Mouse (Mus musculus) liver, embryonic 16.5 days (tissue): ENCODE results near the gene Hs1bp3. TPM values are rescaled to one million over a fixed set of nuclear protein-coding genes. Genes with fewer than 3 reads are reported as not detected.

Source experiments
- ATAC-seq: fragments of 200-750 bp; cut with Nextera tagmentation; 2 replicates; pipeline ENCODE4 v1.8.0; 2017; ENCODE audit warnings: low read depth, mild to moderate bottlenecking, moderate number of reproducible peaks, moderate library complexity
- H3K27ac ChIP-seq: fragments of 300-500 bp; sonication (generic); 2 replicates; pipeline ENCODE4 v1.5.1; 2014; ENCODE audit warnings: mild to moderate bottlenecking, low read length
- H3K27me3 ChIP-seq: fragments of 300-500 bp; sonication (generic); 2 replicates; pipeline ENCODE4 v1.6.1; 2014; ENCODE audit warnings: low read depth, low read length, mixed read lengths; ENCODE audit not compliant: control insufficient read depth, insufficient read depth
- H3K36me3 ChIP-seq: fragments of 300-500 bp; sonication (generic); 2 replicates; pipeline ENCODE4 v1.6.1; 2014; ENCODE audit warnings: mild to moderate bottlenecking; ENCODE audit not compliant: control insufficient read depth, insufficient read depth
- H3K4me1 ChIP-seq: fragments of 300-500 bp; sonication (generic); 2 replicates; pipeline ENCODE4 v1.6.1; 2014; ENCODE audit warnings: low read depth, low read length, mixed read lengths; ENCODE audit not compliant: control insufficient read depth
- H3K4me2 ChIP-seq: fragments of 300-500 bp; sonication (generic); 2 replicates; pipeline ENCODE4 v1.6.1; 2014; ENCODE audit warnings: low read depth, low read length, mixed read lengths
- H3K4me3 ChIP-seq: fragments of 300-500 bp; sonication (generic); 2 replicates; pipeline ENCODE4 v1.5.1; 2014; ENCODE audit warnings: low read depth, mild to moderate bottlenecking, low read length
- H3K9ac ChIP-seq: fragments of 300-500 bp; sonication (generic); 2 replicates; pipeline ENCODE4 v1.6.1; 2014; ENCODE audit warnings: low read depth, low read length
- H3K9me3 ChIP-seq: fragments of 300-500 bp; sonication (generic); replicated peaks from 2 replicates; pipeline ENCODE4 v1.6.1; 2016; ENCODE audit warnings: low read length; ENCODE audit not compliant: control insufficient read depth
- WGBS: fragments of 180-500 bp; shearing (Covaris S2); extraction: QIAGEN DNeasy Blood & Tissue Kit; methylation state at CpG from one replicate; pipeline ENCODE4 v1.1.7; 2014; ENCODE audit not compliant: insufficient replicate concordance; 5-methylcytosine and 5-hydroxymethylcytosine counted together
- polyA plus RNA-seq: library from polyadenylated mRNA; unstranded; fragments of >200 nt; fragmentation: Nextera tagmentation; extraction: Ambion mirVana; gene quantifications from 2 replicates; pipeline ENCODE4 v1.2.1, GENCODE M21; 2015

Gene Hs1bp3
- polyA plus RNA-seq, 1 experiment from 2014 or later = 5.0 TPM

DNA sequence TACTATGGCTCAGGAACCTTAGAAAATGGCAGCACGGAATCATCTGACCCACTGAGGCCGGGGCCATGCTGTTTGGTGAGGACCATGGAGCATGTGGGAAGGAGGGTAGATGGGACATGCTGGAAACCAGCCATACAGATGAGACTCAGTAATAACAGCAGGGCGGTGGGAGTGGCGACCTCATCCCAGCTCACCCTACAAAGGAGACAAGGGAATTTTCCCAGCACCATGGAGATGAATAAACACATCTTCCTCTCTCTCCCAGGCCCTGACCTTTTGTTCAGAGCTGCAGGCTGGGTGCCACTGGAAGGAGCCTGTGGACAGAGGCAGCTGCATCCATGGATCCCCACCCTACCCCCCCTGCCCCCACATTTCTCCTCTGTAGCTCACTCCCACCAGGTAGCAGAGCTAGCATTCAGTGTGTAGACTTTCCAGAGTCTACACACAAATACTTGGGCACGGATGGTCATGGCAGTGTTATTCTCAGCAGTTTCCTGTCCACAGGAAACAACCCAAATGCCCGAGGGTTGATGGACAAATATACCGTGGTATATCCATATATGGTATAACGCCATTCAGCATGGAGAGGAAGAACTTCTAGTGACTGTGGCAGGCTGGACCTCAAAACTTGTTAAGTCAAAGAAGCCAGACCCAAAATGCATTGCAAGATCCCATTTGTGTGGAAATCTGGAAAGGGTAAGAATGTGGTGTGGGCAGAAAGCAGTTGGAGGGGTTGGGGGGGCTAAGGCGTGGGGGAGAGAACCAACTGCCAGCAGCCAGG, 35.7 kb downstream of the Hs1bp3 start:
- peak overlapping the region; percentile 48; the same call in 1 of the 2 replicates for H3K27ac ChIP-seq
- H3K9ac ChIP-seq = no peak overlapping the region
- no peaks in the 10 kb centered on the region for H3K36me3 ChIP-seq
- H3K27me3 ChIP-seq = no peaks in the 10 kb centered on the region
- H3K4me2 ChIP-seq = no peak overlapping the region
- H3K9me3 ChIP-seq = no peaks in the 10 kb centered on the region
- ATAC-seq = no peak
- peaks cover 4% of the 10 kb centered on the region for H3K4me1 ChIP-seq
- 48% methylated on average over 9 of the region's 9 CpGs for WGBS
- no peak overlapping the region for H3K4me3 ChIP-seq

DNA sequence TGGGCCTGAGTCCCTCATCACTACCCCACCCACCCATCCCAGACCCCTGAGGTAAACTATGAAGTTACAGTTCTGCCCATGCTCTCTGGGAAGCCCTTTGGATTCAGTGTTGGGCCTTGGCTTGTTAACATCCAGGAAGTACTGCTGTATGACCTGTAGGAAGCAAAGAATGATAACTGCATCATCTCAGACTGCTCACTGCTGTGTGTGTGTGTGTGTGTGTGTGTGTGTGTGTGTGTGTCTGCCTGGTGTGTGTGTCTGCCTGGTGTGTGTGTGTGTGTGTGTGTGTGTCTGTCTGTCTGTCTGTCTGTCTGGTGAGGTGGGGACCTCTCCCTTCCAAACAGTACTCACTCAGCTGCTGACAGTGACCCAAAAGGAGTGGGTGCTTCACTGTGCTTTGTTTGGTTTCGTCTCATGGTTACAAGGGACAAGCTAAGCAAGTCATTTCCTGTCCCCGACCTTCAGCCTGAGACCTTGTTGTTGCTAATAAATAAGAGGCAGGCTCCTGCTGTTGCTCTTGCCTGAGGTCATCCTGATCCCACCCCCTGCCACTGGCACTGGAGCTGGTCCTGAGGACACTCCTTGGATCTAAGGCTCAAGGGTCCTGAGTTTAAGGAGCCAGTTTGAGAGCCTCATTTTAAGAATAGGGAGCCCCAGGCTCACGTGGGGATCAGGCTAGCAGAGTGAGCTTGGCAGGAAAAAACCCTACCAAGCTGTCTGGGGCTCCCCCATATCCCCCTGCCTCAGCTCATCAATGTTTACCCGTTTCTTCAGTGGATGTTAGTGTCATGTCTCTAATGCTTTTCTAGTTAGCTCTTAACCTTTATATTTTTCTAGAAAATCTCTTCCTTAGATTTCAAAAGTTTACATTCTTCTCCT, 38.0 kb downstream of the Hs1bp3 start:
- H3K9ac ChIP-seq = no peak overlapping the region
- H3K4me1 ChIP-seq = peaks cover 4% of the 10 kb centered on the region
- H3K27me3 ChIP-seq = no peaks in the 10 kb centered on the region
- ATAC-seq = peak; percentile 46
- 0 out of 2 replicates have a peak, but pooled peaks cover 2% of the 10 kb centered on the region for H3K9me3 ChIP-seq
- WGBS = 13% methylated on average over 4 of the region's 4 CpGs
- no peak overlapping the region for H3K4me2 ChIP-seq
- H3K4me3 ChIP-seq = no peak overlapping the region
- no peaks in the 10 kb centered on the region for H3K36me3 ChIP-seq
- H3K27ac ChIP-seq = peak overlapping the region; percentile 37

DNA sequence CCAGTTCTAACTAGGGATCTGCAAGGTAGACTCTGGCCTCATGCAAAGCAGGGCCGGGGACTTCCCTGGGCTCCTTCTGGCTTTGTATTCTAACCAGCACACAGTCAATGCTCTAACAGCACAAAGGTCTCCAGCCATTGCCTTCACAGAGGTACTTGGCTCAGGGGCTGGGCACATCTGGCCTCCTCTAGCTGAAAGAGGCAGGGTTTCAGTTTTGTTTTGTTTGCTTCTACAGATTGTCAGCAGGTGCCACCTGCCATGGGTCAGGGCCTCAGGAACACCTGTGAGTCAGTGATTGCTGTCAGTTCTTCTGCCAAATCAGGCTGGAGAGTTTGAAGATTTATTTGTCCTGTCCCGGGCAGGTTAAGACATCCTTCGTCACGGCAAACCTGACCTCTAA, 39.8 kb downstream of the Hs1bp3 start:
- Histone ChIP-seq H3K9me3 (0 out of 2 replicates have a peak, but pooled peaks cover 2% of the 10 kb centered on the region), H3K36me3 (no peaks in the 10 kb centered on the region), H3K27ac (no peak overlapping the region), H3K4me2 (no peak overlapping the region), H3K4me3 (no peak overlapping the region), H3K4me1 (peaks cover 4% of the 10 kb centered on the region), H3K27me3 (no peaks in the 10 kb centered on the region), H3K9ac (no peak overlapping the region)
- ATAC-seq = no peak
- WGBS = 61% methylated on average over 4 of the region's 4 CpGs

DNA sequence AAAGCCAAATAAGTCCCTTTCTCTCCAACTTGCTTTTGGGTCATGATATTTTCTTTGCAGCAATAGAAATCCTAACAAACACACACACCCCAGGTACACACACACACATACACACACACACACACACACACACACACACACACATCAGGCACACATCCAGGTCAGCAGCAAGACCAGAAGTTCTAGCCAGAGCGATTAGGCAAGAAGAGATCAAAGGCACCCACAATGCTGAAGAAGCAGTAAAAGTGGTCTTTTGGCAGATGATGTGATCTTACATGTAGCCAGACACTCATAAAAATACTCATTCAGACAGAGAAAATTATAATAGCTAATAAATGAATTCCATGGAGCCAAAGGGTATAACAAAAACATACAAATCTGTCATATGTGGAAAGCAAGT, 41.0 kb downstream of the Hs1bp3 start:
- H3K27me3 ChIP-seq = no peaks in the 10 kb centered on the region
- 93% methylated on average over 1 of the region's 1 CpGs for WGBS

DNA sequence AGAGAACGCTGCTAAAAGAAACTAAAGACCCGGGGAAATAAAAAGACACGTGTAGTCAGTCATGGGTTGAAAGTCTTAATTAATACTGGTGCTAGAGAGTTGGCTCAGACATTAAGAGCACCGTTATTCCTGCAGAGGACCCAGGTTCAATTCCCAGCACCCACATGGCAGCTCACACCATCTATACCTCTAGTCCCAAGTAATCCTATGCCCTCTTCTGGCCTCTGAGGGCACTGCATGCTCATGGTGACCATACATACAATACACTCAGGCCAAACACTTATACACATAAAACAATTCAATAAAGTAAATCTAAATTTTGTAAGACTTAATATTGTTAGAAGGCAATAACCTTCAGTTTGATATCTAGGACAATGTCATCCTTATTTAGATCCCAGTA, 41.8 kb downstream of the Hs1bp3 start:
- Histone ChIP-seq H3K27me3 (no peaks in the 10 kb centered on the region), H3K9me3 (0 out of 2 replicates have a peak, but pooled peaks cover 2% of the 10 kb centered on the region), H3K4me3 (no peak overlapping the region), H3K27ac (no peak overlapping the region), H3K4me1 (peaks cover 4% of the 10 kb centered on the region), H3K36me3 (no peaks in the 10 kb centered on the region), H3K9ac (no peak overlapping the region), H3K4me2 (no peak overlapping the region)
- no peak for ATAC-seq
- 83% methylated on average over 4 of the region's 4 CpGs for WGBS

More for the DNA sequence above, 41.0 kb downstream of the Hs1bp3 start:
- Histone ChIP-seq H3K9ac (no peak overlapping the region), H3K9me3 (0 out of 2 replicates have a peak, but pooled peaks cover 2% of the 10 kb centered on the region), H3K4me1 (peaks cover 4% of the 10 kb centered on the region), H3K4me3 (no peak overlapping the region), H3K4me2 (no peak overlapping the region), H3K36me3 (no peaks in the 10 kb centered on the region), H3K27ac (no peak overlapping the region)
- no peak for ATAC-seq

DNA sequence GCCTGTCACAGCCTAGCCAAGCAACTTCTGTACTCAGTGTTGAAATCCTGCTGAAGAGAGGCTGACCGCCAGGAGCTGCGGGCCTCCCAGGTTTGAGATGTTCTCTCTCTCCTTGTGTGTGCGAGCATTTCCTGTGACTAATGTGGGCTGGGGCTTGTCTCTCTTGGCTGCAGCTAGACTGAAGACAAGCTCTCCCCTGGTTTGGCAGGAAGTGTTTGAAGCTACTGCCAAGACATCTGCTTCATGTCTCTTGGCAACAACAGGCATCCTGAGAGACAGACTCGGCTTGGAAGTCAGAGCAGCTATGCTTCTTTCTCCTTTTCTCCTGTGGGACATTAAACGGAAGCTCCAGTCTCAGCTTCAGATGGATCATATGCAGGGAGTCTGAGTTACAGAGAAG, 44.2 kb downstream of the Hs1bp3 start:
- H3K9me3 ChIP-seq = 0 out of 2 replicates have a peak, but pooled peaks cover 2% of the 10 kb centered on the region
- H3K4me3 ChIP-seq = no peak overlapping the region
- no peaks in the 10 kb centered on the region for H3K36me3 ChIP-seq
- WGBS = 39% methylated on average over 5 of the region's 5 CpGs
- H3K9ac ChIP-seq = no peak overlapping the region
- peak; percentile 43 for ATAC-seq
- no peak overlapping the region for H3K4me2 ChIP-seq
- H3K27ac ChIP-seq = peak overlapping the region; percentile 14; the same call in 1 of the 2 replicates
- H3K4me1 ChIP-seq = no peaks in the 10 kb centered on the region; the same call in none of the 2 replicates
- H3K27me3 ChIP-seq = no peaks in the 10 kb centered on the region

DNA sequence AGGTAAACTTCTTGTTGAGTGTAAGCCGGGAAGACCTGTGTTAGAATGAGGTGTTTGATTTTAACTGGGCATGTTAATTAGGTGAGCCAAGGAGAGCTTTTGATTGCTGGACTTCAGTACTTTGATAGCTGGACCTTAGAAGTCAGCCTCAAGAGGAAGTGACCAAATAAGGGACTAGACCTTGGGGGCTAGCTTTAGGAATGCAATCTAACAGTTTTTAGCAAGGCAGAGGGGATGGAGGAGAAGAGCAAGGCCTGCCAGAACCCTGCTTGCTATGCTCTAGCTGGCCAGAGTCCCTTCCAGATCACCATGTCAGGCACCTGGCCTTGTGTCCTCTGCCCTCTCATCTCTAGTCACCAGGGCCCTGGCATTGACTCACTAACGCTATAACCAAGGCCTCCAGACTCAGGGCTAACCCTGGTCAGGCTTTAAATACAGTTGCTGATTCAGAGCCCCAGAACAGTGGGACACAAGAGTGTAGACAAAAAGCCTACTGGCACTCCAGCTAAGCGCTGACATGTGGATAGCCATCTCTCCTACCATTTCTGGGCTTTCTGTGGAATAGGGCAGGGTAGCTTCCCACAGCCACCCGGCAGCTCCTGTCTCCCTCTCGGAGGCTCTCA, 45.2 kb downstream of the Hs1bp3 start:
- Histone ChIP-seq H3K4me1 (no peaks in the 10 kb centered on the region; the same call in none of the 2 replicates), H3K27ac (no peak overlapping the region), H3K9ac (no peak overlapping the region), H3K27me3 (no peaks in the 10 kb centered on the region), H3K4me3 (no peak overlapping the region), H3K36me3 (no peaks in the 10 kb centered on the region), H3K9me3 (0 out of 2 replicates have a peak, but pooled peaks cover 2% of the 10 kb centered on the region), H3K4me2 (no peak overlapping the region)
- ATAC-seq = no peak
- 60% methylated on average over 5 of the region's 5 CpGs for WGBS

DNA sequence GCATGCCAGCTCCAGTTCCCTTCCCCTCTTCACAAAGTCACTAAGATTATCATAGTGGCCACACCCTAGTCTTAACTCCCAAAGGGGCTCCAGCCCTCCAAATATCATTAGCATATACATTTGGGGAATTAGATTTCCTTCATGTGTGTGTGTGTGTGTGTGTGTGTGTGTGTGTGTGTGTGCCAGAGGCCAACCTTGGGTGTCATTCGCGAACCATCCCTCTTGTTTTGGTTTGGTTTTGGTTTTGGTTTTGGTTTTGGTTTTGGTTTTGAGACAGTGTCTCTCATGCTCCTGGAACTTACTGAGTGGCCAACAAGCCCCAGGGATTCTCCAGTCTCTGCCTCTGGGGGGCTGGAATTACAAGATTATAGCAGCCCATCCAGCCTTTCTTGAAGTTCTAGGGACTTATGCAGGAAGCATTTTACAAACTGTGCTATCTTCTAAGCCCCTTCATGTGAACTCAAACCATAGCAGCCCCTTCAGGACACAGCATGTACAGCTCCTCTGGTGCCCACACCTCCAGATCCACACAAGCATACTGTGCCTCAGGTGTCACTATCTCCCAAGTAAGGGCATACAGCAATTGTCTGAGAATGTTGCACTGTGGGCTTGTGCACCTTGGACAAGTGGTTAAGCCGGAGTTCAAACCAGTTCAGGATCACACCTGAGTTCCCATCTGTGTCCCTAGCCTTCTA, 46.3 kb downstream of the Hs1bp3 start:
- Histone ChIP-seq H3K9me3 (0 out of 2 replicates have a peak, but pooled peaks cover 2% of the 10 kb centered on the region), H3K4me2 (no peak overlapping the region), H3K9ac (no peak overlapping the region), H3K27me3 (no peaks in the 10 kb centered on the region), H3K4me1 (no peaks in the 10 kb centered on the region; the same call in none of the 2 replicates), H3K27ac (no peak overlapping the region), H3K4me3 (no peak overlapping the region), H3K36me3 (no peaks in the 10 kb centered on the region)
- ATAC-seq = no peak
- WGBS = 69% methylated on average over 3 of the region's 3 CpGs
